Mouse (Mus musculus) B cell, adult 62 days (primary cell): ENCODE data around the gene Gm7903. TPM values are rescaled to one million over a fixed set of nuclear protein-coding genes. Genes with fewer than 3 reads are reported as not detected.

ENCODE experiments used
- total RNA-seq: library from RNA; stranded (reverse); gene quantifications from 4 replicates; pipeline ENCODE4 v1.2.4, GENCODE M21; 2023

Gm7903 gene
- total RNA-seq = not detected in 4 replicates

DNA sequence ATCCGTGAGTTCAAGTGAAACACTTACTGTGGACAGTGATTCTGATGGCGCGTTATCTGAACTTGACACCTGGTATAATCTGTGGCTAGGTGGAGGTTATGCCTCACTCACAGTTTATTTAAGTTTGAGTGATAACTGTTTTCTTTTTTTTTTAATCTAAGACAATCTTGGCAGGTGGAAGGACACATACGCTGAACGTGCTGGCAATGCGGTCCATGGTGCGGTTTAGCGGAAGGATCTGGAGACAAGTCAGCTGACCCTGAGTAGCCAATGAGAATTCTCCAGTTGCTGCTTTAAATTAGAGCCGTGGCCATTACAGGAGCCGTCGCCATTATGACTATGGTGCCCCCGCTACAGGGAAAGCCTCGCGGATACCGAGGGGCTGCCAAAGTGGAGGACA is at the start of gene Gm7903:
TSS of gene Gm7903 (plus strand) at position 301 of the 400 bp plus-strand sequence.

Other genes with a start within 250 kb of the Gm7903 start
- not detected in 4 replicates for gene Tceal6, start 223.1 kb upstream of the Gm7903 start, total RNA-seq
- gene Pramel3, start 131.5 kb upstream of the Gm7903 start, total RNA-seq = not detected in 4 replicates
- not detected in 4 replicates for gene Gm5128, start 60.6 kb upstream of the Gm7903 start, total RNA-seq
- gene AV320801, start 60.8 kb downstream of the Gm7903 start, total RNA-seq = not detected in 4 replicates
- not detected in 4 replicates for gene Nxf7, start 164.9 kb downstream of the Gm7903 start, total RNA-seq
- gene Prame, start 193.9 kb downstream of the Gm7903 start, total RNA-seq = not detected in 4 replicates